Mouse (Mus musculus): ENCODE data around the gene Uqcrfs1. TPM values are rescaled to one million over a fixed set of nuclear protein-coding genes. Genes with fewer than 3 reads are reported as not detected.

Uqcrfs1 gene
- 550 and 554 TPM in 2 replicates for total RNA-seq (2021)
- long read RNA-seq, experiment 1, transcript Uqcrfs1-201 (2 exons, 1,363 nt): major isoform, 941 of 977 reads
- long read RNA-seq, experiment 1, partial matches to known transcripts: 0 of 977 reads
- long read RNA-seq, experiment 1, other reads (novel, unspliced or antisense): 36 of 977 reads
- long read RNA-seq, experiment 2, transcript Uqcrfs1-201 (2 exons, 1,363 nt): major isoform, 964 of 1,007 reads
- long read RNA-seq, experiment 2, partial matches to known transcripts: 0 of 1,007 reads
- long read RNA-seq, experiment 2, other reads (novel, unspliced or antisense): 43 of 1,007 reads

DNA sequence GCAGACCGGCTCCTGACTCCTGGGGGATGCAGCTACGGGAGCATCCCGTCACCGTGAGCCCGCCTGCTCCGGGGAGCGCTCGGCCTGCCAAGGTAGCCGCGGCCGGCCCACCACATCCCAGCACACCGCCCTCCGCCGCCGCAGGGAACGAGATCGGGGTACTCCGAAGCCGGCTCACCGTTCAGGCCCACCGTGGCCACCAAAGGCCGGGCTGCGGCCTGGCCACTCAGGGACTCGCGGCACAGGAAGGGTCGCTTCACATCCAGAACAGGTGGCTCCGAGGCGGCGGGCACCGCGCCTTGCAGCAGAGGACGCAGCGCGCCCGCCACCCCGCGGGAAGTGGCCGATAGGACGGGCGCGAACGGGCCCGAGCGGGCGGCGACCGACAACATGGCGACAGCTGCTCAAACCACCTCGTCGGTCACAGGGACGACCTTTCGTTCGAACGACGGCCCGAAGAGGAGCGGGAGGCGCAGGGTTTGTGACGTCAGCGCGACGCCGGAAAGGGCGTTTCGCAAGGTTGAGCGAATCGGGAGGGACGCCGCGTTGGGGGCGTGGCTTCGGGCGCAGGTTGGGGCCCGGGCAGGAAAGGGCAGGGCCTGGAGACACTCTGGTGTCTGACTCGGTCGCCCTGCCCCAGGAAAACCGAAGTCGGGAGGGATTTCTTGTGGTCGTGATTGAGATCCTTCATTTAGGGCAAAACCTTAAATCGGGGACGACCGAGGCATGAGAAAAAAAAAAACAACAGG lies at the start of gene Uqcrfs1:
TSS of gene Uqcrfs1 (minus strand) at position 507 of the 749 bp plus-strand sequence.
- DNase-seq: peak; percentile 100

DNA sequence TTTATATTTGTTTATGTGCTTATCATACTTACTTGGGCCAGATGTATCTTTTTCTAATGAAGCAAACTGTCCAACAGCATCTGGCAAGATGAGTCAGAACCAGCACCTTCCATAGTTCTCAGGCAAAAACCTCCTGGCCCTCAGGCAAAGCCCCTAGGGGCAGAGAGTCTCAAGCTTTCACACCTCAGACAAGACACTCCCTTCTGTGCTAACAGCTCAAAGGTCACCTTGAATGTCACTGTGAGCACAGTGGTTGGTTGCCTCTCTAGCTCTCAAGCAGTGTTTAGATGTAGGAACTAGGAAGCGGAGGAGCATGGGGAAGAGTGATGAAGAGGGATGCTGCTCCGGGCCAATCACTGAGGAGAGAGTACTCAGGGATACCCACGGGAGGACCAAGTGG lies 40.6 kb upstream of the Uqcrfs1 start:
- no peak for DNase-seq

DNA sequence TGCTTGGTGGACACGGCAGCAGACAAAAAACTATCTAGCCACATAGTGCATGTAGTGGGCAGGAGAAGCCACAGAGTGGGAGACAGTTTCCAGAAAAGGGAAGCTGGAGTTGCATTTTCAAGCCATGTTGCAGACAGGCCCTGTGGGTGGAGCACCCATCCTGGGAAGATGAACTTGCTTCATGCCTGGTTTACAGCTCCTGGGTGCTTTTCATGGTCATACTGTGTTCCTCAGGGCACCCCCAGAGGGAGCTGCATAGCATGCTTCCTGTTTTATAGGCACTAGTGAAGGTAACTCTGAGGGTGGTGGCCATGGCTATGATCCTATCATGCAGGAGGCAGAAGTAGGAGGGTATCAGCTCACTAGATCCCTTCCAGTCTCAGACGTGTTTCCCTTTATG lies 37.4 kb upstream of the Uqcrfs1 start:
- DNase-seq: no peak

DNA sequence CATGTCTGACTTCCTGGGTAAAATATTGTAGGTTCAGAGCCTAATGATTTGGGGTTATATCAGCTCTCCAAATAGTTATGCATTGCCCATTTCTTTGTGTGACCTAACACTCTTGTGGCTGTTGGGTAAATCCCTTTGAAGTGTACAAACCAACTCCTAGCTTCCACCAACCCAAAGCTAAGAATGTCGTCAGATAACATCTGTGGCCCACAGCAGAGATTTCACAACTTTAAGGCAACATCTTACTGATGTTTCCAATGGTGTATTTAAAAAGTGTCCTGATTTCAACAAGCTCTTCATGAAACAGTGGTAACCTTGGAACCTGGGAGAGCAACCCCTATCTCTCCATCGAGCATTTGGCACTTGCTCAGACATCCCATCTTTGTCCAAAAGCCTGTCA lies 33.6 kb upstream of the Uqcrfs1 start:
- DNase-seq: no peak

DNA sequence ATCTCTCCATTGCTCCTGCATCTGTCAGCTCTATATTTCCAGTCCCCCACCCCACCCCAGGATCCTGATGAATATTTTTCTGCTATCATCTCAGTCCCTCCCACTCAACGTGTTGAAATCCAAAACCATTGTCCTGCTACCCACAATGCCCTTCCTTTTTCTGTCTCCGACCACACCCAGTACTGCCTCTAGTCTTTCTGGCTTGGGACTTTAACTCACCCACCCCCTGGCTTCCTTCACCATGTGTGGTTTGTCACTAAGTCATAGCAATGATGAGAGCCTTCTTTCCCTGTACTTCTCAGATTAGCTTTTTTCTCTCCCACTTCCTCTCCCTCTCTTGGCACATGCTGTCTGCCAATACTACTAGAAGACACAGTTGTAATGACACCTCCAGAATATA lies 31.7 kb upstream of the Uqcrfs1 start:
- no peak for DNase-seq

DNA sequence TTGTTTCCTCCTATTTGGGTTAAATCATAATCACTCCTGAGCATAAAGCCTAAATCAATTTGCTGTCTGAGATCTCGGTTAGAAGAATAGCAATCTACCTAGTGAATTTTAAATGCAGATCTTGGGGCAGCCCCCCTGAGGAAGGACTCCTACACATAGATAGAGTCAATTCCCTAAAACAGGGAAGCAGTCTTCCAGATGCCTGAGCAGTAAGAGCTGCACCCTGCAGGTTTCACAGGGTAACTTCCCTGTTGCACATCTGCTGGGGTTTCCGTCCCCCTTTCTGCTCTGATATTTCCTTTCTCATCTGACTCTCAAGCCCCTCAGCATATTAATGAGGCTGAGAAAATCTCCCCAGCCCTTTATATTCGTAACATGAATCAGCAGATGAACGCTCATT lies 27.8 kb upstream of the Uqcrfs1 start:
- no peak for DNase-seq

DNA sequence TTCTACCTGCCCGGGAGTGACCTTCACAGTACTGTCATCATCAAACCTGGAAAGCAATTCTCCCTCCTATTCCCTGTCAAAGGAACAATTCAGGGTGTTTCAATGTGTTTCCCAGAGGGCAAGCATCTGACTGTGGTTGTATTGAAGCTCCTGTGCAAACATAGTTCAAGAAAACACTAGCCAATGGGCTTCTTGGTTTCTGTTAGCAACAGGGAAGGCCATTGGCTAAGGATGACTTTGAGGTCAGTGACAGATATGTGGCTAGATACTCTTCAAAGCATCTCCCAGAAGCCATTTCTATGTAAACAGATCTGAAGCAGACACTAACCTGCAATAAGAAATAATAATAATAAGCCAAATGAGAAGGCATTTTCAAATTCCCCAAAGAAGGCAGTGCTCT lies 25.0 kb upstream of the Uqcrfs1 start:
- no peak for DNase-seq

DNA sequence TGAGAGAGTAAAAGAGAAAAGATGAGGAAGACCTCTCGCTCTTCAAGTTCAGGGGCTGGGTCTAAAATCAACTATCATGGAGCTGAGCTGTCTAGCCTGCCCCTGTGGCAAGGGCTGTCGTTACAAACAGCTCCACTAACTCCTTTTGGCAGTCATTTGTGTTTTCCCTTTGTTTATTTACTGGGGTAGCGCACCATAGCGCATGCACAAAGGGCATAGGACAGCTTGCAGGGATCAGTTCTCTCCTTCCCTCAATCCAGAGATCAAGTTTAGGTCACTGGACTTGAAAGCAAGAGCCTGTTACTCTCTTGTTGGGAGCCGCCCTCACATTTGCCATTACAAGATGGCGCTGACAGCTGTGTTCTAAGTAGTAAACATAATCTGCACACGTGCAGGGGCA lies 22.4 kb upstream of the Uqcrfs1 start:
- no peak for DNase-seq

DNA sequence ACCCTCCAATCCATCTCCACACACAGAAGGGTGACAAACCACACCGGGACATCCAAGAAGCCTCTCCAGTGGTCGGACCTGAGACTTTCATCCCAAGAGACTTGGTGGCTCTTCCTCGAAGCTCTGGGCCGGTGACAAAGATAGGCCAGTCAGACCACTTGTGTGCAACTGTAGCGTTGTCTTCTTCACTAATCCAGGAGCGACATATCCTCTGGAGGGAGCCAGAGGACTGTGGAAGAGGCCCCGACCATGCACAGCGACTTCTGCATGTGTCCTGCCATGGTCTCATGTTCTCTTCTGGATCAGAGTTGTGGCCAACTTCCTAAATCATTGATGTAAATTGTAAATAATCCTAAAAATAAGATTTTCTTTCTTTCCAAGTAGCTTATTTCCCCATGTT lies 21.6 kb upstream of the Uqcrfs1 start:
- peak; percentile 71 for DNase-seq

DNA sequence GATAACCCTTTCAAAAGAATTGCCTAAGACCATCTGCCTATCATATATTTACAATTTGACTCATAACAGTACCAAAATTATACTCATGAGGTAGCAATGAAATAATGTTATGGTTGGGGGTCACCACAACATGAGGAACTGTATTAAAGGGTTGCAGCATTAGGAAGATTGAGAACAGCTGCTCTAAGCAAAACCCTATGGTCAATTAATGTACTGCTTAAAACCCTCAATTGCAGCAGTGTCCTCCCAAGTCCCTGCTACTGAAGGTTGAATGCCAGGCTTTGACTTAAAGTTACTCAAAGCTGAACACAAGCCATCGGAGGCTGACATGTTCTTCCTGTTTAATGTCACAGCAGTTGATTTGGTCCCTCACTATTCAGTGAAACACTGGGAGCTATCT lies 15.4 kb upstream of the Uqcrfs1 start:
- no peak for DNase-seq

DNA sequence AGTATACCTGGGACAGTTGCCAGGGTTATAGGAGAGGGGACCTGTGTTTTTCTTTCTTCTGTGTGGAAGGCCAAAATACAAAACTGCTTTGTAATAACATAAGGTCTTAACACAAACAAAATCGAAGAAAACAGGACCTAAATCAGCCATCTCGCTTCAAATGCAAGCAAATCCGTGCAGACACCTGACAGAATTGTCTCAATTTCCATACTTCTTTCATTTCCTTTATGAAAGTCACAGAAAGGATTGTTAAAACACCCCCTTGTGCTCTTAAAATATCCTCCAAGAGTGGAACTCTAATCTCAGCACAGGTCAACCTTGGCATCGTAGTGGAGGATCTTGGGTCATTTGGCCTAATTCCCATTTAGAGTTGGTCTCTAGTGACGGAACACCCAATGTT lies 14.9 kb upstream of the Uqcrfs1 start:
- DNase-seq: no peak

DNA sequence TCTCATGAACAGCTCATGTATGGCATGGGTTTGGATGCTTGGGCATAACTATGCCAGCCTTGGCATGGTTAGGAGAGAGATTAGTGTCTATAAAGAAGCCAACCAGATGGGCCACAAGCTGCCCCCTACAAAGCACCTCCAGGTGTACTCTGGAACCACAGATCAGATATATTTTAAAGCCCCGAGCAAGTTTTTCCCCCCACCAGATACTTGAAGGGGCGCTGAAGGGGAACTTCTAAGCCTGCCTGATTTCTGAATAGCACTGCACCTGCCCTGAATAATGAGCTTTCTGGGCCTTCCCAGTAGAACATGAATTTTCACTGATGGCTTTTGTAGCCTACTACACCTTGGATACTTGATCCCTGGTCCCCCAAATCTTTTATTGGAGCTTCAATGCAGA lies 12.6 kb upstream of the Uqcrfs1 start:
- DNase-seq: no peak

DNA sequence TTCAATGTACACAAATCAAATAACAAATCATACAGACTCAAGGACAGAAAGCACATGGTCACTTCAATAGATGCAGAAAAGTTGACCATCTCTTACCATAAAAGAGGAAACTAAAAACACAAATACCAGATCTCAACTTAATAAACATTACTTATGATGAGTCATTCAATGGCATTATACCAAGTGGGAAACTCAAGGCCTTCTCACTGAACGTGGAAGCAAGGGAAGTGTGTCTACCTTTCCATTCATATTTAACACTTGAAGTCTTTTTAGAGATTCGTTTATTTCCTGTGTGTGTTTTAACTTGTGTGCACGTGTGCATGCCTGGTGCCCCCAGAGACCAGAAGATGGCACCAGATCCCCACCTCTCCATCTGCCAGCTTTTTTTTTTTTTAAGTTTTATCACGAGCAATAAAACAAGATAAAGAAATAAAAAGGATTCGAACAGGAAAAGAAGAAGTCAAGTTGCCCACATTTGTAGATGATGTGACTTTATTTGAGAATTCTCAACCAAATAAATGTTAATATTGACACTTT lies 8.0 kb upstream of the Uqcrfs1 start:
- peak; percentile 27 for DNase-seq

DNA sequence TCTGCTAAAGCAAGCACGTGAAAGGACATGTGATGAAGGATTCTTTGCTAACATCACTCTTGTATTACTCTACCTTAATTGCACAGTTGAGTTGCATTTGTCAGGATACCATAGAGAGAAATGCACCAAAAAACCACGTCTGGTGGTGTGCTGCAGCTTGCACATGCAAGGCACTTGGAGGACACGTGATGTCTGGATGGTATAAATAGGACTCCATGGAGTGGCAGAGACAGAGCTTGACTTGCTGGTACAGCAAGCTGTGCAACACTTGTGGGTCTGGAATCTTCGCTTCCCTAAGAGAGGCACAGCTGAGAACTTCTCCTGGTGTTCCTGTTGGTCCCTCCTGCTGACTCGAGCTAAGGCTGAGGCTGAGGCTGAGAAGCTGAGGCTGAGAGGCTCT lies 4.2 kb upstream of the Uqcrfs1 start:
- DNase-seq: no peak

DNA sequence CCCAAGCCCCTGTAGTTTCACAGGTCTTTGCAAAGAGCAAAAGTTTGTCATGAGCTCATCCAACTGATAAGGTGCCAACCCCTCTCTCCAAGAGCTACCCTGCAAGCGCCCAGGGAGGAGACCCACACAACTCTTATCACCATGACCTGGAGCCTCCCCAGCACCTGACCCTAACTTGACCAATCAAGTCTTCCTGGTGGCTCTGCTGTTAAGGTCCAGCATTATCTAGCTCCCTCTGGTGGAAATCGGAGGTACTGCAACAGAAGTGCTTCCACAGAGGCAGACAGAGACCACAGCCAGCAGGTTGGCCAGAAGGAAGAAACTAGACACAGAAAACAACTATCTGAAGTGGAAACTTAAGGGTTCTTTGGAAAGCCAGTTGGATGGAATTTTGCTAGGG lies 3.7 kb upstream of the Uqcrfs1 start:
- peak; percentile 91 for DNase-seq

DNA sequence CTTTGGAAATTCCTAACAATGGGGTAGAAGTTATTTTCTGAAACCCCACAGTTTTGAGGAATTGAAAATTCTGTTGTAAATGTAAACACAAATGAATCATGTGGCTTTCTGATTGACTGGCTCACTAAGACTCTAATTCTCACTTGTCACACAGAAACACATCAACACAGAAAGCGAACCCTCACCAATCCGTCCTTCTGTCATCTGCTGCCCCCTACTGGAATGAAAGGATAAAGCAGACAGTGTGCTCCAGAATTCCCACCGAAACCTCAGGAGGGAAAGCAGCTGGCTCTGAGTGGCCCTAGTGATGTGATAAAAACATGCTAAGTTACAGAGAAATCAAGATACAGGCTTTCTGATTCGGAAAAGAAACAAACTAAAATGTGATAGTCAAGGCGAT lies 14.4 kb downstream of the Uqcrfs1 start:
- DNase-seq: peak; percentile 76

DNA sequence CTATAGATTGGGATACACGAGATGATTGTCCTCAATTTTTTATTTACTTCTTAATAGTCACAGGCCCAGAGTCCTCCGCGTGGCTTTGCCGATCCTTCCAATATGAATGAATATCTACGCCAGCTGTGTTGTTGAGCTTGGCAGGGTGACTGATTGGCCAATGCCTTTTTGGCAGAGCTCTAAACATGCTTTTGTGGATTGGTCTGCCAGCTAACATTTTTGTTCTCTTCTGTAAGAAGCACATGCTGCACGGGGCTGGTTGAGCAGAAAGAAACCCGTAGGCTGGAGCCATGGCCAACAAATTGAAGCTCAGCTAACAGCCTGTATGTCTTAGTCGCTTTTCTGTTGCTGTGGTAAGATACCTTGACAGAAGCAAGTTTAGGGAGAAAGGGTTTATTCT lies 20.2 kb downstream of the Uqcrfs1 start:
- DNase-seq: peak; percentile 53

DNA sequence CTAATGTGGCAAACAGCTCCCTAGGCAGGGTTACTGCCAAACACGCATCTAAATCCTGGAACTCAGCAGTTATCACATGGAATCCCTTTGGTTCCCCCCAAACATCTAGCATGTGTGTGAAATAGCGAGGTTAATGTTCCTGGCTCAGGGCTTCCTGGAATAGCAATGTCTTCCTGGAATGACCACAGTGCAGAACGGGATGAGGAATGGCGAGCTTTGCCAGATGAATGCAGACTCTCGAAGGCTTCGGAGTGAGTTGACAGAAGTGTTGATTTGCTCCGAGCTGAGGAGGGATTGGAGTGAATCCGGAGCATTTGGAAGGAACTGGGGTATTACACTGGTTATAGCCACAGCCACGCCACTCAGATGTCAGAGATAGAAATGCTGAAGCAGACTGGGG lies 21.2 kb downstream of the Uqcrfs1 start:
- DNase-seq: no peak

DNA sequence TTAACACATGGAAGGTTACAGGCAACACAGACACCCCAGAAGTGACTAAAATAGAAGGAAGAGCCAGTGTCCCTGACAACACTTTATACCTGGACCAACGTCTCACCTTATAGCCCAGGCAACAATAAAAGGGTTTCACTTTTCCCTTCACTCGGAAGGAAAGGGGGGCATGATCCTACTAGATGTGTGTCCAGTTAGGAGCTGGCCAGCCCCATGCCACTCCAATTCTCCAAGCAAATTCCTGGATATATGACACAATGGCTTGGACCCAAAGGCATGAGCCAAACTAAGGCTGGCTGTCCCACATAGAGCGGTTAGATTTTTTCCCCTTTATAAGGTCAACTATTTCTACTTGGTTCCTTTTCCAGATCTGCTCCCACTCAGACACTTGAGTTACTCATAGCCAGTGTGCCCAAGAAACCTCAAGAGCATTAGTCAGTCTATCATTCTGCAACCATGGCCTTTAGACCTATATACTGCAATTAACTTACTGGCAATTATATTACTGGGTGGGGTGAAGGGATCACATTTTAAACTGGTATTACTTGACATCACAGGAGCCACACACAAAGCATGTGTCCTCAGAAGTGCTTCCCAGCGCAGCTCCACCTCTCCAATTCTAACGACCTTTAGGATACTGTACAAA lies 21.8 kb downstream of the Uqcrfs1 start:
- DNase-seq: no peak

DNA sequence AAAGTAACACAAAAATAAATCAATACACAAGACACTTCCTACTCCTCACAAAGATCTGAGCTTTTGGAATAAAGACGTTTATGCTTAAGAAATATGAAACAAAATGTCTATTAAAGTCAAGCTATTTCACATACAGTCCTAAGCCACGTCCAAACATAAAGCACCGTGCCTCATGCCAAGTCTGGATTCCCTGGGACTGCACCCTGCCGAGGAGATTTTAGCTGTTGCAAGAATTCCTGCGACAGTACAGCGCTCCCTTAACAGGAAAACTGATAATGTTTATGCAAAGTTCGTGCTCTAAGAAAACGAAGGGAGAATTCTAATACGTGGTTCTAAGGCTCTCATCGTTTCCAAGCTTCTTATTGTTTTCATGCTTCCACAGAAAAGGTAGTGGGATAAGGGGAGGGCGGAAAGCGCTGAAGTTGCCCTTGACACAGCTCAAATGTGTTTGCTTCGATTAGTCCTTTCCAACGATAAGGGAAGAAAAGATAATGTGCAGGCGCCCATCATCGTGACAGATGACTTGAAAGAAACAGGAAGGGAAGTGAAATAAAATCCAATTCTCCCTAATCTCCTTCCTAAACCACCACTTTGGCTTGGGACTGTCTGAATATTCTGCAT lies 23.8 kb downstream of the Uqcrfs1 start:
- no peak for DNase-seq

DNA sequence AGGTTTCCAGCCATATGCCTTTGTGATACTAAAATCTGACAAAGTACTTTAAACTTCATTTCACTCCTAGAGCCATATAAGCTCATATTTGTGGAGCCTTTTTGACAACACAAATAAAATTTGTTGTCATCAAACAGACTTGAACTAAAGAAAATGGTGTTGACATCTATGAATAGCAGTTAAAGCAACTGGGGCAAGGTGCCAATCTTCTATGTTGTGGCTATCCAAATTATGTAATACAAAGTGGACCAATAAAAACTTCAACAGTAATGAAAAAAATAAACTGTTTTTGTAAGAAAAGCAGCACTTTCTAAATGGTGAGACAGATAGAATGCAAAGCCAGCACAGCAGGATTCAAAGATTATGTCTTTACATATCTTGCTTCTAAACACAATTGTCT lies 27.0 kb downstream of the Uqcrfs1 start:
- no peak for DNase-seq

DNA sequence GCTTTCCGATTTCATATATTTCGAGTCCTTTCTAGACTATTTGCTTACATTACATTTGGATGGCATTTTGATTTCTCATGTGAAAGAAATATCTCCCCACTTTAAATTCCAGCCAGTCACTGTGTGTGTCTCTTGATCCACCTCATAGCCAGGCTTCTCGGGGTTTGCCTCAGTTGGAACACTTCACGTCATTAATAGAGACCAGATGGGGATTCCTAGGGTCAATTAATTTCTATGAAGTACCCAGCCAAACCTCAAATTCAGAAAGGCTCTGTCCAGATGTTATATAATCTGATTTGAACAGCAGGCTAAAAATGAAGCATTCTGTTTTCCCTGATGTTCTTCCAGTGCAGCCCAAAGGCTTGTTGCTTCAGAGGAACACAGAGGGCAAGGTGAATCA lies 37.5 kb downstream of the Uqcrfs1 start:
- no peak for DNase-seq

DNA sequence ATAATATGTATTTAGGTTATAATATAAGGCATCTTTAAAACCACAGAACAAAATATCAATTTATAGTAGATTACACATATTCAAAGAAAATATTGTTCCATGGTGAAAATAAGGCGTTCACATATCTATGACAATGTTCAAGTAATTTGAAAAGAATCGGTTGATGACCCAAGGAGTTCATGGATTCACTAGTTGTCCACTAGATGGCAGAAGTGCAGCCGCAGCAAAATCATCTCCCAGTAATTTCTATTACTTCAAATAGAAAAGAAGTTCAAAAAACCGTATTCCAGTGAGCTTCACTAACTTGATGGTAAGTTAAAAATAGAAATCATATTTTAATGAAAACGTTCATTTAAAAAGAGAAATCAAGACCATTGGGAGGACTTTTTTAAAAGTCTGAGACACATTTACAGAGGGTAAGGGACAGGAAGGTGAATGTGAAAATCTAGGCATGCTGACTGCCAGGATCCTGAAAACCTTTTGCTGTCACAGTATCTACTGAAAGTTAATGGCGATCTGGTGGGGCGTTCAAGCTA lies 43.2 kb downstream of the Uqcrfs1 start:
- DNase-seq: peak; percentile 32

All from adrenal gland, postnatal 14 days (tissue).